Mouse (Mus musculus) forebrain, embryonic 13.5 days (tissue): ENCODE data around the gene Nr1h2. TPM values are rescaled to one million over a fixed set of nuclear protein-coding genes. Genes with fewer than 3 reads are reported as not detected.

ENCODE experiments used
- ATAC-seq: fragments of 200-750 bp; cut with Nextera tagmentation; 2 replicates; pipeline ENCODE4 v1.8.0; 2017
- H3K27ac ChIP-seq: fragments of 300-500 bp; sonication (generic); 2 replicates; pipeline ENCODE4 v1.5.1; 2015; ENCODE audit warnings: inconsistent platforms, mild to moderate bottlenecking, moderate library complexity
- H3K27me3 ChIP-seq: fragments of 300-500 bp; sonication (generic); 2 replicates; pipeline ENCODE4 v1.6.1; 2015; ENCODE audit warnings: mild to moderate bottlenecking, inconsistent platforms
- H3K36me3 ChIP-seq: fragments of 300-500 bp; sonication (generic); 2 replicates; pipeline ENCODE4 v1.6.1; 2015; ENCODE audit warnings: mild to moderate bottlenecking, inconsistent platforms; ENCODE audit not compliant: poor library complexity, severe bottlenecking
- H3K4me1 ChIP-seq: fragments of 300-500 bp; sonication (generic); 2 replicates; pipeline ENCODE4 v1.6.1; 2015; ENCODE audit warnings: inconsistent platforms
- H3K4me2 ChIP-seq: fragments of 300-500 bp; sonication (generic); 2 replicates; pipeline ENCODE4 v1.6.1; 2015; ENCODE audit warnings: inconsistent platforms, mild to moderate bottlenecking, moderate library complexity
- H3K4me3 ChIP-seq: fragments of 300-500 bp; sonication (generic); 2 replicates; pipeline ENCODE4 v1.5.1; 2015; ENCODE audit warnings: mild to moderate bottlenecking, inconsistent platforms
- H3K9ac ChIP-seq: fragments of 300-500 bp; sonication (generic); 2 replicates; pipeline ENCODE4 v1.6.1; 2015; ENCODE audit warnings: mild to moderate bottlenecking, inconsistent platforms
- H3K9me3 ChIP-seq: fragments of 300-500 bp; sonication (generic); replicated peaks from 2 replicates; pipeline ENCODE4 v1.6.1; 2016; ENCODE audit warnings: inconsistent platforms
- whole genome bisulfite sequencing: fragments of 180-500 bp; shearing (Covaris S2); methylation state at CpG from one replicate; pipeline ENCODE4 v1.1.7; 2015; 5-methylcytosine and 5-hydroxymethylcytosine counted together
- polyA plus RNA-seq: library from polyadenylated mRNA; unstranded; fragments of >200 nt; fragmentation: Nextera tagmentation; extraction: Ambion mirVana; gene quantifications from 2 replicates; pipeline ENCODE4 v1.2.1, GENCODE M21; 2015

Gene Nr1h2
- polyA plus RNA-seq, 1 experiment from 2014 or later: 76.0 TPM

DNA sequence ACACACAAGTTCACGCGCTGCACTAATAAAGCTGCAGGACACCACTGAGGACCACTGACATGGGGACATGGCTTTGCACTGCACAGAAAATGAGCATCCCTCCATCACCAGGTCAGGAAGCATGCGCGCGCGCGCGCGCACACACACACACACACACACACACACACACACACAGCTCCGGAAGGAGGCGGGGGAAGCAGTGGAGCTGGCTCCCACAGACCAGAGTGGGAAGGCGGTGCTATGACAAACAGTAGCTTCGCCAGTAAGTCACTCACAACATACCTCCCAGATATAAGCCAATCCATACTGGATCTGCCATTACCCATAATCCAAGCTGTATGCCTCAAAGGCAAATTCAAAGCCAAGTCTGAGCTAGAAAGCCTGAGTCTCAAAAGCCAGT lies 6.7 kb downstream of the Nr1h2 start:
- no peak for ATAC-seq
- peaks cover 41% of the 10 kb centered on the region for H3K36me3 ChIP-seq
- H3K4me2 ChIP-seq: peak overlapping the region; percentile 93
- H3K27me3 ChIP-seq: no peaks in the 10 kb centered on the region
- H3K9me3 ChIP-seq: no peaks in the 10 kb centered on the region
- H3K4me3 ChIP-seq: peak overlapping the region; percentile 67; the same call in 1 of the 2 replicates
- WGBS: 96% methylated on average over 13 of the region's 13 CpGs
- H3K9ac ChIP-seq: peak overlapping the region; percentile 74
- H3K27ac ChIP-seq: no peak overlapping the region
- H3K4me1 ChIP-seq: peaks cover 15% of the 10 kb centered on the region

DNA sequence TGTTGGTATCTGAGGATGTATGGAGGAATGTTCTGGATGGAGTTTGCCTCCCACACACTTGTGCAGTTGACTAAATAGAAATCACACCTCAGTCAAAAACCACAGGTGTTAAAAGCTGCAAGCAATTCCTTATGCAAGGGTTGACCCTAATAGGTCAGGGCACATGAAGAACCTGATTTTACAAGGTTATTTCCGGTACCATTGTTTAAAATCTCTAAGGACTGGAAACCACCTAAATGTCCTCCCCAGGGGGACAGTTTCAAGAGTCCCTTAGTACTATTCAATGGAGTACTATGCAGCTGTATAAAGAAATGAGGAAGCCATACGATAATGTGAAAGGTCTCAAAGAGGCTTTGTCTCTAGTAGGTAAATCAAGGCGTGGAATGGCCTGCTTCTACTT lies 7.5 kb downstream of the Nr1h2 start:
- no peaks in the 10 kb centered on the region for H3K27me3 ChIP-seq
- no peak overlapping the region for H3K9ac ChIP-seq
- peaks cover 15% of the 10 kb centered on the region for H3K4me1 ChIP-seq
- WGBS: 98% methylated on average over 3 of the region's 3 CpGs
- no peak overlapping the region for H3K4me2 ChIP-seq
- no peak overlapping the region for H3K4me3 ChIP-seq
- H3K9me3 ChIP-seq: no peaks in the 10 kb centered on the region
- no peak for ATAC-seq
- H3K36me3 ChIP-seq: peaks cover 41% of the 10 kb centered on the region
- H3K27ac ChIP-seq: no peak overlapping the region

DNA sequence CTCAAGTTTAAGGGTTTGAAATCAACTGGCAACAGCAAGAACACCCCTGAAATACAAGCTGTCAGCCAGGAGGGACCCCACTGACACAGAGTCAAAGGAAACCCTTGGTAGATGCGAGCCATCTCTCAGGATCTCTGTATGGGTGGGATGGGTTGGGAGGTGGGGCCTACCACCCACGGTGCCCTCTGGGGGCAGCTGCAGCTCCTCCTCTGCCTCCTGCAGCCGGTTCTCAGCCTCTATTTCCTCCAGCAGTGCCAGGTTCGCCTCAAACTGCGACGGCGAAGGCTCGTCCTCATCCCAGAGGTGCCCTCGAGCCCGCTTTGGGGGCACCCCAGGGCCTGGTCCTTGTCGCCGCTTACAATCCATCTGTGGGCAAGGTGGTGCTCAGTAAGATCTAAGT lies 10.7 kb downstream of the Nr1h2 start:
- no peaks in the 10 kb centered on the region for H3K27me3 ChIP-seq
- no peak for ATAC-seq
- H3K9ac ChIP-seq: no peak overlapping the region; the same call in 1 of the 2 replicates
- no peak overlapping the region for H3K4me2 ChIP-seq
- peaks cover 53% of the 10 kb centered on the region for H3K36me3 ChIP-seq
- H3K9me3 ChIP-seq: no peaks in the 10 kb centered on the region
- H3K27ac ChIP-seq: no peak overlapping the region
- WGBS: 79% methylated on average over 12 of the region's 12 CpGs
- peaks cover 12% of the 10 kb centered on the region for H3K4me1 ChIP-seq
- H3K4me3 ChIP-seq: no peak overlapping the region

DNA sequence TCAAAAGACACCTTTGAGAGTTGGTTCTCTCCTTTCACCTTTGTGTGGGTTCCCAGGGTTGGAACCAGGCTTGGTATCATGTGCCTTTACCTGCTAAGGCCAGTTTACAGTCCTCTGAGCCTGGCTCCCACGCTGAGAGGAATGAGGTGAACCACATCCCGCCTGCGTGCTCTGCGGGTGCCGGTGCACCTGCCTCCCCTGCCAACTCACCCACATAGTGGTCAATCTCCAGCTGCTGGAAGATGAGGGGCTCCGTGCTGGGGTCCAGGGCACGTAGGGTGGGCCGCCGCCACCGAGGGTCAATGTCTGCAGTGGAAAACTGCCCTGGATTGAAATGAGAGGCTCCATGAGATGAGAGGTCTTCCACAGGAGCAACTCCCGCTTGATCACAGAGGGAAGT lies 11.2 kb downstream of the Nr1h2 start:
- peaks cover 58% of the 10 kb centered on the region for H3K36me3 ChIP-seq
- H3K9ac ChIP-seq: no peak overlapping the region
- H3K27me3 ChIP-seq: no peaks in the 10 kb centered on the region
- H3K4me3 ChIP-seq: no peak overlapping the region
- no peak overlapping the region for H3K4me2 ChIP-seq
- 97% methylated on average over 11 of the region's 11 CpGs for WGBS
- no peak overlapping the region for H3K27ac ChIP-seq
- ATAC-seq: no peak
- H3K9me3 ChIP-seq: no peaks in the 10 kb centered on the region
- peaks cover 7% of the 10 kb centered on the region for H3K4me1 ChIP-seq

DNA sequence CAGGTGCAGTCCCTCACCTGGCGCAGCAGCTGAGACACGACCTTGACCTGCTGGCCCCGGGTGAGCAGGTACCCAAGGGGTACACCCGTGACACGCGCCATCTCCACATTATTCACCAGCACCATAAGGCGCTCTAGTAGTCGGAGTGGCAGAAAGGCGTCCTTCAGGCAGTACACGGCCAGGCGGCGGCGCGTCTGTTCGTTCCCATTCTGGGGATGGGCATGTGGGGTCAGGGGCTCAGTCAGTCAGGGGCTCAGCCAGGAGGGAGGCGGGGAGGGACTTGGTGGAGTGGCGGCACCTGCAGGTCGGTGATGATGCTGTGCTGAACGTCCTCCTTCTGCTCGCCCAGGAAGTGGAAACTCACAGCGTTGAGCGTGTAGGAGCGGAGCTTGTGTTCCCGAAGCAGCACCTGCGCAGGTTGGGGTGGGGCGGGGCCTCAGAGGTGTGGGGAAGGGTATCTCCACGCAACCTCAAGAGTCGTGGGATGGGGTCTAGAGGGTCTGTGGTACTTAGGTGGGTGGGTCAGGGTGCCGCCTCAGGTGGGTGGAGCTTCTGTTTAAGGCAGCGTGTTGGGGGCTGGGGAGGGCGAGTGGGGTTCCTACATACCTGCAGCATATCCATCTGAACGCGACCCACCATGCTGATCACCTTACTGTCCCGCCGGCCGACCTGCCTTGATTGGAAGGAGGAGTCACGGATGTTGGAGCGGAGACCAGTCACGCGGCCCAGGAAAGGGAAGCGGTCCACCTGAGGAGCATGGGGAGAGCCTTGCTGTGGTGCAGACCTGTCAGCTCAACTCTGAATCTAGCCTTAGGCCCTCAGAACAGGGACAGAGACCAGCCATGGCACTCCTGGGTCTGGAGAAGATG lies 14.8 kb downstream of the Nr1h2 start:
- Histone ChIP-seq H3K9ac (no peak overlapping the region), H3K4me1 (no peaks in the 10 kb centered on the region), H3K9me3 (no peaks in the 10 kb centered on the region), H3K27me3 (no peaks in the 10 kb centered on the region), H3K36me3 (peaks cover 91% of the 10 kb centered on the region), H3K4me3 (no peak overlapping the region), H3K27ac (no peak overlapping the region), H3K4me2 (no peak overlapping the region)
- WGBS: 93% methylated on average over 41 of the region's 41 CpGs
- ATAC-seq: no peak

DNA sequence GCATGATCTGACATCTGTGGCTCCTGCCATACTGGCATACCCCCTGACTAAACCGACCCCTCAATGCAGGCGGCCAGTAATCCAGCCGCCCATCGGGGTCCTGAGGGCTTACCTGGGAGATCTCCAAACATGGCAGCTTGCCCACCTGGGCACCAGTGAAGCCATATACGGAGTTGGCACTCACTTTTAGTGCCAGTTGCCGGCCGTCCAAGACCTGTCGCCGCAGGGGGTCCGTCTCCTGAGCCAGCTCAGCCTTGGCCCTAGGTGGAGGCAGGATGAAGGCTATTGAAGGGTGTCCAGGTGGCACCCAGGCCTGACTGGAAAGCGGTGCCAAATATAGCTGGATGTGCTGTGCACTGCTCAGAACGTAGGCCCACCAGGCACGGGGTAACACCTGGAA lies 16.3 kb downstream of the Nr1h2 start:
- H3K36me3 ChIP-seq: peaks cover 100% of the 10 kb centered on the region
- no peaks in the 10 kb centered on the region for H3K4me1 ChIP-seq
- no peak overlapping the region for H3K27ac ChIP-seq
- H3K4me3 ChIP-seq: no peak overlapping the region
- no peak for ATAC-seq
- H3K9ac ChIP-seq: no peak overlapping the region
- no peaks in the 10 kb centered on the region for H3K9me3 ChIP-seq
- no peak overlapping the region for H3K4me2 ChIP-seq
- H3K27me3 ChIP-seq: no peaks in the 10 kb centered on the region
- WGBS: 93% methylated on average over 13 of the region's 13 CpGs

DNA sequence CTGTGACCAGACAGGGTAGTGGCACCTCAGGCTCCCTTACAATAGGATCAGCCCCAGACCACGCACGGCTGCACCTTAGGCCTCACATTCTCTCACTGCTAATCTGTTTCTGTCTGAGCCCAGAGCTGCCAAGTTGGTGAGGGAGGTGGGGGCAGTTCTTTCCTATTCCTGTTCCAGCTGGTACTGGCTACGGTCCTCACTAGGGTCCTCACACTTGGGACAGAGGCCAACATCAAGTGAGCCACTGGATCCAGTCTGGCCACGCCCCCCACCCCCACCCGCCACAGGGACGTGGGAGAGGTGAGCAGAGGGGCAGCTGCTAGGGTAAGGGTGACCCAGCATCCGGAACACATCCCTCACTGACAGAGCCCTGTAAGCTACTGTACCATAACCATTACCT lies 16.7 kb downstream of the Nr1h2 start:
- Histone ChIP-seq H3K36me3 (peaks cover 99% of the 10 kb centered on the region), H3K4me3 (no peak overlapping the region), H3K27me3 (no peaks in the 10 kb centered on the region), H3K9me3 (no peaks in the 10 kb centered on the region), H3K4me1 (no peaks in the 10 kb centered on the region), H3K4me2 (no peak overlapping the region), H3K27ac (no peak overlapping the region), H3K9ac (0 out of 2 replicates have a peak overlapping the region, but pooled peaks have one; percentile 21)
- ATAC-seq: no peak
- 90% methylated on average over 7 of the region's 7 CpGs for WGBS

DNA sequence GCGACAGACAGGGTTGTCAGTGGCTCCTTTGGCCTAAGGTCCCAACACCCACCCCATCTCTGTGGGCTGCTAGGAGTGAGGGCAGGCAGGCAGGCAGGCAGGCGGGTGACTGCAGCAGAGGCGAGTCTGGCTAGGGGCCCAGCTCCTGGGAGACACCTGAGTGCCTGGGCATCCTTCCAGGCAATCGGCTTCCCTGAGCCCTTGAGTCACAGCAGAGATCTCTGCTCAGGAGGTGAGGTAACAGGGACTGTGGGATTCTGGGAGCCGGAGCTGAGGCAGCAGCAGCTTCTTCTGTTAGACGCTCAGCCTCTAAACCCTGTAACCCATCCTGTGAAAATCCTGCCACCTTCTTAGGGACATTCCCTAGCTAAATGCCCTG lies 17.2 kb downstream of the Nr1h2 start:
- H3K27ac ChIP-seq: no peak overlapping the region
- H3K4me2 ChIP-seq: no peak overlapping the region
- H3K4me3 ChIP-seq: no peak overlapping the region
- no peaks in the 10 kb centered on the region for H3K4me1 ChIP-seq
- no peak for ATAC-seq
- no peak overlapping the region for H3K9ac ChIP-seq
- no peaks in the 10 kb centered on the region for H3K27me3 ChIP-seq
- 79% methylated on average over 6 of the region's 6 CpGs for WGBS
- H3K36me3 ChIP-seq: peaks cover 95% of the 10 kb centered on the region
- H3K9me3 ChIP-seq: no peaks in the 10 kb centered on the region

DNA sequence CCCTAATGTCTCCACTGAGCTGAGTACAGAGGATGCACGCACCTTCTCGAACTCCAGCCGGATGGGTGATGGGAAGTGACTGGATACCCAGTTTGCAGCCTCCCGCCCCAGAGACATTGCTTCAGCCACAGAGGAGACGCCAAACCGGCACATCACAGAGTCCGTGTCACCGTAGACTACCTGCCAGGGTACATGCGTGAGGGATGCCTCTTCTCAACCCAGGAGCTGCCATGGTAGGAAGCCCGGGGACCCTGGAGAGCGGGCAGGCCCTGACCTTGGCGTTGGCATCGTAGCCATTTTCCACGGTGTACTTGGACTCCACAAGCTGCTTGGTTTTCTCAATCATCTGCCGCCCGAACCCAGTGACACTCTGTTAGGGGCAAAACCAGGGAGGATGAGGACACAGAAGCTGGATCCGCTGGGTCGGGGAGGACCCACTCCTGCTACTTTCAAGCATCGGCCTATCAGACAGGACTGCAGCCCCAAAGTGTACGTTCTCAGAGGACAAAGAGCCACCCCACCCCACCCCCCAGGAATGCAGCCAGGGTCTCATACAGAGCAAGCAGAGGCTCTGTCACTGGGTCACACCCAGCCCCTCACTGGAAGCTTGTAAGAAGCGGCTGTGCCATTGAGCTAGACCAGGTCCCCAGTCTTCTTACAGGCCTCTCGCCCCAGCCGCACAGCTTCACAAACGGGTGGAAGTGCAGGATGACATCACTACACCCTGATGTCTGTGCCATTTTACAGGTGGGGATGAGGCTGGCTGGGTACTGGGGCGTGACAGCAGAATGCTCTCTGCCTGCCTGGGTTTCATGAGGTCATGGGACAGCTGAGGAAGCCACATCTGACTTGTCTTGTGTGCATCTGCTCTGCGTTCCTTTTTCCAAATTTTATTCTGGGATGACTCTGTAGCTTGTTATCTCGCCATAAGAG lies 17.8 kb downstream of the Nr1h2 start:
- no peak overlapping the region for H3K27ac ChIP-seq
- no peaks in the 10 kb centered on the region for H3K27me3 ChIP-seq
- ATAC-seq: no peak
- H3K4me3 ChIP-seq: no peak overlapping the region
- peaks cover 88% of the 10 kb centered on the region for H3K36me3 ChIP-seq
- WGBS: 94% methylated on average over 27 of the region's 27 CpGs
- H3K4me2 ChIP-seq: no peak overlapping the region
- H3K9me3 ChIP-seq: no peaks in the 10 kb centered on the region
- H3K9ac ChIP-seq: no peak overlapping the region
- no peaks in the 10 kb centered on the region for H3K4me1 ChIP-seq

DNA sequence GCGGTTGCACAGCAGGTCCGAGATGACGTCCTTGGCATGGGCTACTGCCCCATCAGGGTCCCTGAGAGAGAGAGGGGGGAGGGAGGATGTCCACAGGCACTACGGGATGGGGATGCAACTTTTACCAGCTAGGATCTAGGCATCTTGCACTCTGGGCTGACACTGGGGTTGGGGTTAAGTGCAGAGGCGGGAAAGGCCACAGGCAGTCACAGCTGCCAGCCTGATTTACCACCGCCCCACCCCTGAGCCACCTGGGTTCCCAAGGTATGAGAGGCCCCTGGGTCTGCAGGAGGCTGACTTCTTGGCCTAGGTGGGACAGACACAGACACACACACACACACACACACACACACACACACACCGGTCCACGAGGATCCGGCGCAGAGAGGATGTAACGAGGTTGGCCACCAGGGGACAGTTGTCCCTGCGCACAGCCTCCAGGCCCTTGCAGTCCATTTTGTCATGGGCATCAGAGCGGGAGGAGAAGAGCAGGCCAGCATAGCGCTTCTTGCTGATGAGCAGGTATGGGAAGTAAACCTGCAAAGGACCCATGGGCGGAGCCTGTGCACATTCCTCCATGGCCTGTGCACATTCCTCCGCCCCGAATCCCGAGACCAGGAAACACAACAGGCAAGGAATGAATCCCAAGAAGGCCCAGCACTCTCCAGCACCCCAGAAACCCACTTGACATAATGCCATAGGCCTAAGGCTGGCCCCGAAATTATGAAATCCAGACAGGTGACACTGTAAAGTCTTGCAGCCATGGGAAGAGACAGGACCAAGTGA lies 18.9 kb downstream of the Nr1h2 start:
- no peak for ATAC-seq
- H3K9ac ChIP-seq: no peak overlapping the region
- H3K36me3 ChIP-seq: peaks cover 77% of the 10 kb centered on the region
- no peak overlapping the region for H3K4me2 ChIP-seq
- WGBS: 90% methylated on average over 19 of the region's 19 CpGs
- H3K27me3 ChIP-seq: no peaks in the 10 kb centered on the region
- no peaks in the 10 kb centered on the region for H3K9me3 ChIP-seq
- H3K4me1 ChIP-seq: no peaks in the 10 kb centered on the region
- no peak overlapping the region for H3K4me3 ChIP-seq
- no peak overlapping the region for H3K27ac ChIP-seq

DNA sequence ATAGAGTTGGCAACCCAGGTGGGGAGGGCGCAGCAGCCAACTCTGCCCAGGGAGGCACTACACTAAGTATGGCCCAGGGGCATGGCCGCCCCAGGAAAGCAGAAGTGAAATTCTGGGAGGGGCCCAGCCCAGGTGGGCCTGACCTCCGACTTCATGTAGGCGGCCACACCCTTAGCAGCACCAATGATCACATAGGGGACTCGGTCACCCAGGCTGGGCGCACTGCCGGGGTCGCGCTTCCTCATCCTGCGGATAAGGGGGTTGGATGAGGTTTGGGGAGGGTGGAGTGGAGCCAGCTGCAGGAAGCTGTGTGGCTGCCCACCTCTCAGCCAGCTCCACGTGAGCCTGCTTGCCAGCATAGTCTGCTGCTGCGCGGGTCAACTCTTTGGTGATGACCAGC lies 19.5 kb downstream of the Nr1h2 start:
- Histone ChIP-seq H3K4me2 (no peak overlapping the region), H3K4me1 (no peaks in the 10 kb centered on the region), H3K36me3 (peaks cover 71% of the 10 kb centered on the region), H3K9me3 (no peaks in the 10 kb centered on the region), H3K9ac (no peak overlapping the region), H3K27ac (no peak overlapping the region), H3K4me3 (no peak overlapping the region), H3K27me3 (no peaks in the 10 kb centered on the region)
- ATAC-seq: no peak
- 96% methylated on average over 13 of the region's 13 CpGs for WGBS

DNA sequence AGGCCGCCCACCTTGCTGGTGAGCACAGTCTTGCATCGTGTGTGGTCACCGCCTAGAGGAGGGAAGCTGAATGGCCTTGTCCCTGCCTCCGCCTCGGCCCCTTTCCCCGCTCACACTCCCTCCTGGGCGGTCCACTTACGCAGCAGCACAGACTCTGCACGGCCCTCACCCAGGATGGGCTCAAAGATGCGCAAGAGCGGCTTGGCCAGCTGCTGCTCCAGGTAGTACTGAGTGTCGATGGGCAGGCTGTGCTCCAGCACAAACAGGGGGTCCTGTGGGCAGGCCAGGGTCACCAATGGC lies 20.1 kb downstream of the Nr1h2 start:
- Histone ChIP-seq H3K4me2 (no peak overlapping the region), H3K9ac (no peak overlapping the region), H3K4me3 (no peak overlapping the region), H3K9me3 (no peaks in the 10 kb centered on the region), H3K36me3 (peaks cover 66% of the 10 kb centered on the region), H3K27me3 (peaks cover 4% of the 10 kb centered on the region; the same call in 1 of the 2 replicates), H3K27ac (no peak overlapping the region), H3K4me1 (no peaks in the 10 kb centered on the region)
- 72% methylated on average over 12 of the region's 12 CpGs for WGBS
- no peak for ATAC-seq
